Mouse (Mus musculus) cerebellum, postnatal 36 days (tissue): ENCODE data around the gene Etv6.

Source experiments
- DNase-seq, 2 experiments: peaks; one replicate each; pipeline ENCODE4 v3.0.0; 2021 to 2022; ENCODE audit warnings: mixed read lengths in 2 of 2

Etv6 gene

DNA sequence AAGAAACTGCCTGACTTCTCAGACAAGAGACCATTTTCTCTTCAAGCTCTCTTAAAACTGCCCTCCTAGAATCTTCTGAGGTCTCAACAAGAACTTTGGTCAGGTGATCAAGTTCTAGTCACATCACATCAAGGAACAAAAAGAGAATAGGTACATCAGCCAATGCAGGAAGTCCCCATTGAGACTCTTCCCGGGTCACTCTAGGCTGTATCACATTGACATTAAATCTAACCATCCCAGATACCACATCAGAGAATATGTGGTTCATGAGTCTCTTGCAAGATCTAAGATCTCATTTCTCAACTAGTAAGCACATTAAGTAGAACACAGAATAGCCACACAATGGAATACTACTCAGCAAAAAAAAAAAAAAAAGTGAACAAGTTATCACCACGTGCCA lies 238.4 kb downstream of the Etv6 start:
- no peak for DNase-seq

DNA sequence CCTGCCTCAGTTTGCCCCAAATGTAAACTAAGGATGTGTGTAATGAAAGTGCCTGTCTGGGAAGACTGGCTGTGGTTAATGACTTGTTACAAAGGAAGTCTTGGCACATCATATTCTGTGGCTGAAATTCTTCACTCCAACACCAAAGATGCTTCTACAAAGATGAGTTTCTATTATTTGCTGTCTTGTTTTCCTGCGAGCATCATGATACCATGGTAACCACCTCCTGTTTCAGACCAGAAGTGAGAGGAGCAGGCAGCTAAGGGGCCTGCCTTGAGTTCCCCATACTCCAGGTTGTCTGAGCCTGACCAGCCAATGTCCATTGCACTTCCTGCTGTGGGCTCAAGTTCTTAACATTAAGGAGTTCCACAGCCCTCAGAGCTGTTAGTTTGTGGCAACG lies 241.5 kb downstream of the Etv6 start:
- DNase-seq, result no peak

DNA sequence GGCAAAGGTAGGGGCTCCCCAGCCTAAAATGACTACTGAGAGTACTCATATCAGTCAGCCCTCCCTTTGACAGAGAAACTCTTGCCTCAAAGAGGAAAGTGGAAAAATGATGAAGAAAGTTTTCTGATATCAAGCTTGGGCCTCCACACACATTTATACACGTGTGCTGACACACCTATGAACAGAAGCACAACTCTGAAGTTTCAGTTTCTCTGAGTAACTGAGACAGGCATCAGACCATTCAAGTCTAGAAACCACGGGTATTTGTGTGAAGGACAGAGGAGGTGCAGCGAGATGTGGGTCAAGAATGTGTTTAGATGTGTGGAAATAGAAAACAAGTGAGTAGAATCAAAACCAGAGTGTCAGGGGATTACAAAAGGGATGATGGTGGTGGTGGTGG lies 246.6 kb downstream of the Etv6 start:
- DNase-seq, result no peak

DNA sequence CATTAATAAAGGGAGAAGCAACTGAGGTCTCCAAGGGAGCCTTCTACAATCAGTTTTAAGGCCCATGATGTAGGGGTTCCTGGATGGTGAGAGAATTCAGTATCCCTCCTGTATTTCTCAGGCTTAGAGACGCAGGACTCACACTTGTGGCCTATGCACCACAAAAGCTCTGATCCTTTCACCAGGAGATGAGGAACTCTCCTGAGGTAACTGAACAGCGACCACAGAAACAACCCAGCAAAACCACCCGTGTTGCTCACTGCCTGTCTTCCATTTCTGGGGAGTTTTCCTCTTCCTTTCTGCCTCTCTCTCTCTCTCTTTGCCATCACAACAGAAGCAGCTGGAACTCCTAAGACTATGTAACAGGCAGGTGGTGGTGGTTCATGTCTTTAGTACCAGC lies 256.3 kb downstream of the Etv6 start:
- DNase-seq, result no peak

DNA sequence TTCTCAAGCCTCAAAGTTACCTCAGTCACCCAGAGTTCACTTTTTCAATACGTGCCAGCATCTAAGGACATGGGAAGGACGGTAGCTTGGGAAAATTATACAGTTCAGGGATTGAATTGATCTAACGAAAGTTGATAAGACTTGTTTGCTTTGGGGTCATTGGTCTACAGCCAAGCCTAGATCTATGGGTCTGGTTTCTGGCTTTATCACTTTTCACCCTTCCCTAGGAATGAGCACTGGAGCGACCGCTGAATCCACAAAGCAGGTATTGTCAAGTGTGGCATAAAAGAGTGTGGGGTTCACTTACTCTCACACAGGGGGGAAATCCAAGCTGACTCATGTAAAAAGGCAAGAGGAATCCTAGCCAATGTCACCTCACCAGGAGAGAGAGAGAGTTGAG lies 256.9 kb downstream of the Etv6 start:
- no peak for DNase-seq

DNA sequence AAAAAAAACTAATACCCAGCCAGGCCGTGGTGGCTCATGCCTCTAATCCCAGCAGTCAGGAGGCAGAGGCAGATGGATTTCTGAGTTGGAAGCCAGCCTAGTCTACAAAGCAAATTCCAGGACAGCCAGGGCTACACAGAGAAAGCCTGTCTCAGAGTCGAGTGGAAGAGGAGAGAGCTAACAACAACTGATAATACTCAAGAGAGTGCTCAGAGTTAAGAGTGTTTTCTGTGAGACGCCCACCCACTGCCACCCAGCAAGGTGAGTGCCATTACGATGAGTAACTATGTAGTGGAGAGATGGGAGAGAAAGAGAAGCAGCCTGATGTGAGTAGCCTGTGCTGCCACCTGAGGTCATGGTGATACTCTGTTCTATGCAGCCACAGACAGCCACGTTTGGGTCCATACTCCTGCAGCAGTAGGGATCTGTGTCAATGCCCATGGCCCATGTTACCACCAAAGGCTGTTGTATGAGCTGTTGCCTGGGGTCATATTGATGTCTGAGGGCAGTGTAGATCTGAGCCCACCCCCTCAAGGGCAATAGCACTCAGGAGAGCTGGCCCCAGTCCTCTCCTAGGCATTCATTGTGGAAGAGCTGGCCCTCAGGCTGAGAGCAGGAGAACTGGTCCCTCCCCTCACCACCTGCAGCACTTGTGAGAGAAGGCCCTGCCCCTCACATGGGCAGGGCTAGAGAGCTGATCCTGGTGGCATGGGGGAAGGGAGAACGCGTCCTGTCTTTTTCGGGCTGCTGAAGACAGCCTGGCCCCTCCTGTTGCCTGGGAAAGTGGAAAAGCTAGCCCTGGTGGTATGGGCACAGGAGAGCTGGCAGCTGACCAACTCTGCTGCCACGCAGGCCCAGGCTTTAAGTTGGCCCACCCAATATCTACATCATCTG lies 258.4 kb downstream of the Etv6 start:
- DNase-seq, result no peak

DNA sequence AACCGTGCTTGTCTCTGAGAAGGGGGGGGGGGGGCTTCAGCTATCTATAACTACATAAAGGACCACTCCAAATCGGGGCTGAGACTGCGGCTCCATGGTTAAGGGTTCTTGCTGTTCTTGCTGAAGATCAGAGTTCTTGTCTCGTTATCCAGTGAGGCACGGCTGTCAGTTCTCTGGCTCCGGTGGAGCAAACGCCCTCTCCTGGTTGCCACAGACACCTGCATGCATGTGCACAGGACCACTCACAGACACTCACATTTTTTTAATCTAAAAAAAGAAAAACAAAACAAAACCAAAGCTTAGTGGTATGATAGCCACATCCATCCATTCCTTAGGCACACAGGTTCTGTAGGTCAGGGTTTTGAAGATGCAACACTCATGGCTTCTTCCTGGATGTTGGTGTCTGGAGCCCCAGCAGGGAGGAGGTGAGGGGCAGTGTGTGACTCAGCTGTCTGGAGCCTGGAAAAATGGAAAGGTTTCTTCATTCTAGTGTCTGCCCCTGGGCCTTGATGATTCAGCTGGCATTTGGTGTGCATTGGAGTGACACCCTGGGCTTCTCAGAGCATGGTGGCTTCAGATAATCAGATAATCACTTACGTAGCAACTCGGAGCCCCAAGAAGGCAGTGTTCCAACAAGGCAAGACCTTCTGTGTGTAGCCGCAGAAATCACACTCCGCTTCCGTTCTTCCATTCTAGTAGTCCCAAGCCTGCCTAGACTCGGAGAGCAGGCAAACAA lies 262.6 kb downstream of the Etv6 start:
- DNase-seq, result no peak

DNA sequence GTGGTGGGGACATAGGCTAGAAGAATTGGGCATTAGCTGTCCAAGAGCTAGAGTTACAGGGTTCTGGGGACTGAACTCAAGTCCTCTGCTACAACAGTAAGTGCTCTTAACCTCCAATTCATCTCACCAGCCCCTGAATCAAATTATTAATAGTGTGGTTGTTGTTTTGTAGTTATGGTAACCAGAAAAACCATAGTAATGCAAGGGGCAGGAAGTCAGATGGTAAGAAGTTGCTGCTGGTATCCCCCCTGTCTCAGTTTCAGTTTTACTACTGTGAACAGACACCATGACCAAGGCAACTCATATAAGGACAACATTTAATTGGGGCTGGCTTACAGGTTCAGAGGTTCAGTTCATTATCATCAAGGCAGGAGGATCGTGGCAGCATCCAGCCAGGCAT lies 266.5 kb downstream of the Etv6 start:
- no peak for DNase-seq

DNA sequence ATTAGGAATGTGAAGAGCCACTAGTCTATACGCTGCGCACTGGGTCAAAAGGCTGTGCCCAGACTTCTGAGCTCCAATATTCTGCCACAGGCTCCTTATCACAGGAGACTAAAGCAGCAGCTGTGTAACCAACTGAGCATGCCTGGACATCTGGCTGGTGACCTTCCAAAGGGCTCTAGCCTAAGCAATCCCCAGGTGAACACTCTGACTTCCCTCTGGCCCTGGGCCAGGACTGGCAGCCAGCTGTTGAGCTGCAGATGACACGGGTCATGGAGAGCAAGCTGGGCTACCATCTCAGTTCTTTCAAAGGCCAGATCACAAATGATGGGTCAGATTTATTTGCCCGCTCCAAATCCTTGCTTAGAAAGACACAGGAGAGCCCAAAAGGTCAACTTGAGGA lies 275.8 kb downstream of the Etv6 start:
- DNase-seq, result no peak

DNA sequence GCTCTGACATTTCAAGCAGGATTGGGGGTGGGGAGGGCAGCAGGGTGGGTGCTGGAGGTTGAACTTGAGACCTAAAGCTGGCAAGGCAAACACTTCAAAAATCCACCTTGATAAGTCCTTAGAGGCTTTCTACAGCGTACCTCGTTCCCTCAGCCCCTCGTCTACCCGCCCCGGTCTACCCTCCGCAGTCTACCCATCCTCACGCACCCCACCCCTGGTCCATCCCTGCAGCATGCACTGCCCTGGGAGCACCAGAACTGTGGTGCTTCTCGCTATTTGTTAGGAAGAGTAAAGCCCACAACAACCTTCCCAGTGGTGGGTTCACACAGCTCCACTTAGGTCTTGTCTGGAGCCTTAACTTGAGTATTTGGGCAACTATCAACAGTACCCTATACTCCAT lies 277.1 kb downstream of the Etv6 start:
- DNase-seq, result no peak

DNA sequence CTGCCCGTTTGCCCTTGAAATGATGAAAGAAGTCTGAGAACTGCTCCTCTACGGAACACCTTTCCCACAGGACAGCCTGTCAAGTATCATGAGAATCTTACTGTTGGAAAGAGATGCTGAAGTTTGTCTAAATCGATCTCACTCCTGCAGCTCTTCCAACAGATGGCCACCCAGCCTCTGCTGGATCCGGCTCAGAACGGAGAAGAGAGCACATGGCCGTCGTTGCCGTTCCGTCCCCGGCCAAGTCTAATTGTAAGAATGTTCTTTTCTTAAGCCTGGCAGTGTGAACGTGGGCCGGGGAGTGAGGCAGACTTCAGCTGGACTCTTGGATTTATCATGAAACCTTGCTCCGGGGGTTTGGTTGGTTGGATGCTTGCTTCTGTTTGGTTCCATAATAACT lies 281.9 kb downstream of the Etv6 start:
- peak in 1 of 2 experiments; percentile 4 for DNase-seq
